Comparison of ENCODE assay signal across 8 mouse cellular contexts in genomic region chr1:180888556-180889042, GRCm38 (mm10). TPM values are rescaled to one million over a fixed set of nuclear protein-coding genes. Genes with fewer than 3 reads are reported as not detected.
DNase-seq lines count a peak whose midpoint lies in the region; ATAC-seq and TF ChIP-seq lines count a peak whose summit lies in the region.

No protein-coding gene starts in this region.

- peaks cover 15% of the 10 kb centered on the region for H3K27me3 ChIP-seq in embryonic facial prominence, embryonic 12.5 days
- H3K27me3 ChIP-seq in heart, embryonic 12.5 days (replicated peaks), result peaks cover 35% of the 10 kb centered on the region
- peaks cover 18% of the 10 kb centered on the region for H3K27me3 ChIP-seq in kidney, embryonic 15.5 days
- H3K27me3 ChIP-seq in testis, adult 2 months (ENCODE audit: control insufficient read depth, insufficient read depth, low read length), result no peaks in the 10 kb centered on the region

- ATAC-seq in embryonic facial prominence, embryonic 12.5 days (ENCODE audit: insufficient number of reproducible peaks, insufficient read depth, low FRiP score, low TSS enrichment), result peak; percentile 67
- ATAC-seq in heart, embryonic 12.5 days (ENCODE audit: insufficient number of reproducible peaks, low FRiP score), result peak; percentile 60
- ATAC-seq in kidney, embryonic 15.5 days (replicated peaks; ENCODE audit: low FRiP score), result peak; percentile 72
- ATAC-seq in megakaryocyte, adult 5-6 weeks (ENCODE audit: poor library complexity, severe bottlenecking), result peak; percentile 71
- ATAC-seq in CD4-positive, CD25-positive, alpha-beta regulatory T cell, adult 4 months, result no peak

- H3K4me3 ChIP-seq in embryonic facial prominence, embryonic 12.5 days, result no peak overlapping the region
- no peak overlapping the region for H3K4me3 ChIP-seq in heart, embryonic 12.5 days
- H3K4me3 ChIP-seq in kidney, embryonic 15.5 days (replicated peaks), result peak overlapping the region; percentile 13; the same call in 1 of the 2 replicates
- peak overlapping the region; percentile 64 for H3K4me3 ChIP-seq in testis, adult 2 months (ENCODE audit: control insufficient read depth, low read depth, low read length)

- TF ChIP-seq POLR2A in testis, adult 2 months (IDR thresholded peaks at IDR 0.05; ENCODE audit: control insufficient read depth, low read depth, low read length), result no peak

- WGBS in embryonic facial prominence, embryonic 12.5 days, result 3% methylated on average over 13 of the region's 13 CpGs
- WGBS in heart, embryonic 12.5 days, result 9% methylated on average over 13 of the region's 13 CpGs
- WGBS in kidney, embryonic 15.5 days, result 3% methylated on average over 13 of the region's 13 CpGs

- no peak overlapping the region for H3K9ac ChIP-seq in embryonic facial prominence, embryonic 12.5 days
- 0 out of 2 replicates have a peak overlapping the region, but pooled peaks have one; percentile 11 for H3K9ac ChIP-seq in heart, embryonic 12.5 days
- H3K9ac ChIP-seq in kidney, embryonic 15.5 days, result 0 out of 2 replicates have a peak overlapping the region, but pooled peaks have one; percentile 18

- H3K36me3 ChIP-seq in embryonic facial prominence, embryonic 12.5 days, result no peaks in the 10 kb centered on the region
- H3K36me3 ChIP-seq in heart, embryonic 12.5 days, result no peaks in the 10 kb centered on the region
- no peaks in the 10 kb centered on the region for H3K36me3 ChIP-seq in kidney, embryonic 15.5 days
- H3K36me3 ChIP-seq in testis, adult 2 months (ENCODE audit: control insufficient read depth, insufficient read depth, low read length), result no peaks in the 10 kb centered on the region

- no peak for TF ChIP-seq CTCF in testis, adult 2 months (IDR thresholded peaks at IDR 0.05; ENCODE audit: control insufficient read depth, insufficient read depth, insufficient replicate concordance, low read depth, low read length)

- peaks cover 12% of the 10 kb centered on the region for H3K4me1 ChIP-seq in embryonic facial prominence, embryonic 12.5 days
- peaks cover 34% of the 10 kb centered on the region for H3K4me1 ChIP-seq in heart, embryonic 12.5 days (replicated peaks)
- peaks cover 19% of the 10 kb centered on the region for H3K4me1 ChIP-seq in kidney, embryonic 15.5 days
- peaks cover 9% of the 10 kb centered on the region for H3K4me1 ChIP-seq in testis, adult 2 months (ENCODE audit: control insufficient read depth, insufficient read depth, low read length)

- H3K4me2 ChIP-seq in embryonic facial prominence, embryonic 12.5 days (replicated peaks), result peak overlapping the region; percentile 37
- peak overlapping the region; percentile 52 for H3K4me2 ChIP-seq in heart, embryonic 12.5 days
- H3K4me2 ChIP-seq in kidney, embryonic 15.5 days, result peak overlapping the region; percentile 53

- peak overlapping the region; percentile 30; the same call in 1 of the 2 replicates for H3K27ac ChIP-seq in embryonic facial prominence, embryonic 12.5 days
- no peak overlapping the region for H3K27ac ChIP-seq in heart, embryonic 12.5 days (ENCODE audit: poor library complexity, severe bottlenecking)
- H3K27ac ChIP-seq in kidney, embryonic 15.5 days, result no peak overlapping the region
- H3K27ac ChIP-seq in testis, adult 2 months (ENCODE audit: control insufficient read depth, insufficient read depth, low read depth, low read length), result peak overlapping the region; percentile 34; the same call in 1 of the 2 replicates

- DNase-seq in ZHBTc4 (ENCODE audit: low read depth, low spot score), result peak; percentile 99
- no peak for DNase-seq in layer of hippocampus, postnatal 36 days

- H3K9me3 ChIP-seq in embryonic facial prominence, embryonic 12.5 days, result no peaks in the 10 kb centered on the region
- H3K9me3 ChIP-seq in heart, embryonic 12.5 days (replicated peaks), result no peaks in the 10 kb centered on the region
- no peaks in the 10 kb centered on the region for H3K9me3 ChIP-seq in kidney, embryonic 15.5 days (replicated peaks)

RNA-seq across cellular contexts. Expression of gene Lefty2, which starts 4.3 kb away (rescaled TPM):
- polyA plus RNA-seq in embryonic facial prominence, embryonic 12.5 days (2016; fragmentation: Nextera tagmentation; extraction: Ambion mirVana), result 0.22 and 0.67 TPM in 2 replicates
- 0.15 TPM in 2 replicates for polyA plus RNA-seq in heart, embryonic 12.5 days (2016; fragmentation: Nextera tagmentation; extraction: Ambion mirVana)
- 0.12 TPM in 1 of 2 replicates, not detected in the other for polyA plus RNA-seq in kidney, embryonic 15.5 days (2015; fragmentation: Nextera tagmentation; extraction: Ambion mirVana)
- total RNA-seq in megakaryocyte, adult 5-6 weeks (2015), result not detected in 2 replicates
- total RNA-seq in megakaryocyte, adult 5-6 weeks (2017), result not detected in 2 replicates
- 0.17 and 0.18 TPM in 2 replicates for polyA plus RNA-seq in testis, adult 2 months (2012; rRNA removed)
- 1 to 10 TPM; 1.3 to 1.4 TPM for total RNA-seq in layer of hippocampus, postnatal 36 days (2021)
- polyA plus RNA-seq in CD4-positive, CD25-positive, alpha-beta regulatory T cell, adult 4 months (2017; shearing (Covaris generic)), result not detected

RNA-seq across cellular contexts. Expression of gene Pycr2, which starts 15.5 kb away (rescaled TPM):
- polyA plus RNA-seq in embryonic facial prominence, embryonic 12.5 days (2016; fragmentation: Nextera tagmentation; extraction: Ambion mirVana), result 110 and 112 TPM in 2 replicates
- 52.2 and 58.2 TPM in 2 replicates for polyA plus RNA-seq in heart, embryonic 12.5 days (2016; fragmentation: Nextera tagmentation; extraction: Ambion mirVana)
- 96.2 and 103 TPM in 2 replicates for polyA plus RNA-seq in kidney, embryonic 15.5 days (2015; fragmentation: Nextera tagmentation; extraction: Ambion mirVana)
- 14.5 and 16.4 TPM in 2 replicates for total RNA-seq in megakaryocyte, adult 5-6 weeks (2015)
- total RNA-seq in megakaryocyte, adult 5-6 weeks (2017), result 17.3 and 19.6 TPM in 2 replicates
- 8.6 and 9.7 TPM in 2 replicates for polyA plus RNA-seq in testis, adult 2 months (2012; rRNA removed)
- total RNA-seq in layer of hippocampus, postnatal 36 days (2021), result 10 to 100 TPM; 40.4 to 43.2 TPM
- polyA plus RNA-seq in CD4-positive, CD25-positive, alpha-beta regulatory T cell, adult 4 months (2017; shearing (Covaris generic)), result 10 to 100 TPM; 40.9 to 59.2 TPM

RNA-seq across cellular contexts. Expression of gene Sde2, which starts 37.7 kb away (rescaled TPM):
- polyA plus RNA-seq in embryonic facial prominence, embryonic 12.5 days (2016; fragmentation: Nextera tagmentation; extraction: Ambion mirVana), result 41.6 and 47.0 TPM in 2 replicates
- 30.7 and 32.3 TPM in 2 replicates for polyA plus RNA-seq in heart, embryonic 12.5 days (2016; fragmentation: Nextera tagmentation; extraction: Ambion mirVana)
- polyA plus RNA-seq in kidney, embryonic 15.5 days (2015; fragmentation: Nextera tagmentation; extraction: Ambion mirVana), result 37.0 and 38.7 TPM in 2 replicates
- total RNA-seq in megakaryocyte, adult 5-6 weeks (2015), result 18.1 and 21.1 TPM in 2 replicates
- 24.8 and 34.9 TPM in 2 replicates for total RNA-seq in megakaryocyte, adult 5-6 weeks (2017)
- polyA plus RNA-seq in testis, adult 2 months (2012; rRNA removed), result 9.1 and 11.1 TPM in 2 replicates
- total RNA-seq in layer of hippocampus, postnatal 36 days (2021), result 10 to 100 TPM; 23.6 to 24.0 TPM
- 10 to 100 TPM; 44.4 to 50.2 TPM for polyA plus RNA-seq in CD4-positive, CD25-positive, alpha-beta regulatory T cell, adult 4 months (2017; shearing (Covaris generic))

RNA-seq across cellular contexts. Expression of gene Lefty1, which starts 46.2 kb away (rescaled TPM):
- 1.2 and 2.4 TPM in 2 replicates for polyA plus RNA-seq in embryonic facial prominence, embryonic 12.5 days (2016; fragmentation: Nextera tagmentation; extraction: Ambion mirVana)
- 1.00 and 1.1 TPM in 2 replicates for polyA plus RNA-seq in heart, embryonic 12.5 days (2016; fragmentation: Nextera tagmentation; extraction: Ambion mirVana)
- 1.3 TPM in 2 replicates for polyA plus RNA-seq in kidney, embryonic 15.5 days (2015; fragmentation: Nextera tagmentation; extraction: Ambion mirVana)
- 0.60 and 1.5 TPM in 2 replicates for total RNA-seq in megakaryocyte, adult 5-6 weeks (2015)
- total RNA-seq in megakaryocyte, adult 5-6 weeks (2017), result 0.29 and 0.98 TPM in 2 replicates
- 1.5 and 2.0 TPM in 2 replicates for polyA plus RNA-seq in testis, adult 2 months (2012; rRNA removed)
- total RNA-seq in layer of hippocampus, postnatal 36 days (2021), result 10 to 100 TPM; 11.8 to 13.9 TPM
- polyA plus RNA-seq in CD4-positive, CD25-positive, alpha-beta regulatory T cell, adult 4 months (2017; shearing (Covaris generic)), result not detected

RNA-seq across cellular contexts. Expression of gene Tmem63a, which starts 53.5 kb away (rescaled TPM):
- 8.8 and 8.9 TPM in 2 replicates for polyA plus RNA-seq in embryonic facial prominence, embryonic 12.5 days (2016; fragmentation: Nextera tagmentation; extraction: Ambion mirVana)
- 10.2 and 10.6 TPM in 2 replicates for polyA plus RNA-seq in heart, embryonic 12.5 days (2016; fragmentation: Nextera tagmentation; extraction: Ambion mirVana)
- polyA plus RNA-seq in kidney, embryonic 15.5 days (2015; fragmentation: Nextera tagmentation; extraction: Ambion mirVana), result 10.2 and 12.5 TPM in 2 replicates
- total RNA-seq in megakaryocyte, adult 5-6 weeks (2015), result 35.0 and 35.5 TPM in 2 replicates
- 31.7 and 35.2 TPM in 2 replicates for total RNA-seq in megakaryocyte, adult 5-6 weeks (2017)
- polyA plus RNA-seq in testis, adult 2 months (2012; rRNA removed), result 3.6 and 3.7 TPM in 2 replicates
- total RNA-seq in layer of hippocampus, postnatal 36 days (2021), result 10 to 100 TPM; 18.1 to 19.6 TPM
- 10 to 100 TPM; 17.2 to 34.7 TPM for polyA plus RNA-seq in CD4-positive, CD25-positive, alpha-beta regulatory T cell, adult 4 months (2017; shearing (Covaris generic))

Comparison
In these comparisons a context has a peak if more than half of its experiments do, and no peak if none do; other contexts are left out.
1. H3K27ac ChIP-seq: peak in embryonic facial prominence, embryonic 12.5 days (single experiment) and testis, adult 2 months (single experiment); none in heart, embryonic 12.5 days (single experiment) and kidney, embryonic 15.5 days (single experiment).
2. H3K4me3 ChIP-seq: peak in kidney, embryonic 15.5 days (single experiment) and testis, adult 2 months (single experiment); none in embryonic facial prominence, embryonic 12.5 days (single experiment) and heart, embryonic 12.5 days (single experiment).
3. Peak in every context shown above with its lines, with median percentiles within 50 percentile points of each other: H3K4me2 ChIP-seq.